Mouse (Mus musculus) embryonic fibroblast, embryonic 13.5 days (primary cell): Measurements from ENCODE around the gene Mamstr. TPM values are rescaled to one million over a fixed set of nuclear protein-coding genes. Genes with fewer than 3 reads are reported as not detected.

Experiments used
- H3K27ac ChIP-seq: 2 replicates; pipeline ENCODE4 v1.5.1; 2012; ENCODE audit warnings: low read length, control low read depth, inconsistent platforms; ENCODE audit not compliant: insufficient read depth
- H3K4me1 ChIP-seq: 2 replicates; pipeline ENCODE4 v1.6.1; 2011; ENCODE audit warnings: low read length; ENCODE audit not compliant: control insufficient read depth, insufficient read depth
- H3K4me3 ChIP-seq: 2 replicates; pipeline ENCODE4 v1.5.1; 2011; ENCODE audit warnings: mild to moderate bottlenecking, control low read depth, low read length; ENCODE audit not compliant: insufficient read depth
- CTCF ChIP-seq: IDR thresholded peaks from 2 replicates; pipeline ENCODE4 v1.5.1; 2011; ENCODE audit warnings: mild to moderate bottlenecking, control low read depth, low read length, moderate library complexity, borderline replicate concordance; ENCODE audit not compliant: insufficient read depth
- POLR2A ChIP-seq: IDR thresholded peaks from 2 replicates; pipeline ENCODE4 v1.6.1; 2011; ENCODE audit warnings: low read depth, mild to moderate bottlenecking, control low read depth, low read length, moderate library complexity
- polyA plus RNA-seq: library from polyadenylated mRNA; stranded (reverse); fragments of >200 nt; gene quantifications from 2 replicates; pipeline ENCODE4 v1.2.4, GENCODE M21; 2011; ENCODE audit warnings: low read depth; ENCODE audit not compliant: missing spikeins, insufficient read length

Gene Mamstr
- polyA plus RNA-seq, 1 experiment = 1.8 TPM

GRCm38 (mm10) chr7:45692364-45692763 is 52.6 kb downstream of the Mamstr start:
- TF ChIP-seq POLR2A (no peak), CTCF (no peak)
- no peak overlapping the region for H3K4me3 ChIP-seq
- H3K4me1 ChIP-seq = no peaks in the 10 kb centered on the region
- H3K27ac ChIP-seq = no peak overlapping the region

- no peak within 1 kb of the TSS for H3K4me3 ChIP-seq
- no peaks in the 10 kb centered on the region for H3K4me1 ChIP-seq
- TF ChIP-seq CTCF (no peak), POLR2A (no peak)
- H3K27ac ChIP-seq = no peak within 1 kb of the TSS
These were observed 54.3 kb downstream of the Mamstr start, which contains the start of gene Sec1 for GRCm38 (mm10) chr7:45693921-45694591. Gene Sec1, minus strand, starts transcription at chr7:45694402.

DNA sequence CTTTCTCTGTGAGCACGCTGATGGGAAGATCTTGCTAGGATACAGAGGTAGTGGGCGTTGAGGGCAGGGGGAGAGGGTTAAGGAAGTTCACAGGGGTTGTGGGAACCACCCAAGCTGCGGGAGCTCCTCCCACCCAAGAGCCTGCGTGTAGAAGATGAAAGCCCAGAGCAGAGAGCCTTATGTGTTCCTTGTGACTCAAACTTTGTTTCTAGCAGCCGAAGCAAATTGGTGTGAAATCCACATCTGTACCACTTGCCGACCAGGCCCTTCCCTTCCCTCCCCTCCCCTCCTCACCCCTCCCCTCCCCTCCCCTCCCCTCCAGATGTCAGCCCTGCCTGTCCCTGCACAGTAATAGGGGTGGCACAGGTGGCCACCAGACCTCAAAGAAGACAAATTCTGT is 55.3 kb downstream of the Mamstr start:
- H3K4me1 ChIP-seq = no peaks in the 10 kb centered on the region
- no peak overlapping the region for H3K4me3 ChIP-seq
- TF ChIP-seq POLR2A (no peak), CTCF (no peak)
- no peak overlapping the region for H3K27ac ChIP-seq

Other genes with a start within 250 kb of the Mamstr start
- gene Snrnp70, start 244.2 kb upstream of the Mamstr start, polyA plus RNA-seq = 407 and 463 TPM in 2 replicates
- gene Kcna7, start 234.3 kb upstream of the Mamstr start, polyA plus RNA-seq = not detected in 2 replicates
- gene Ntf5, start 226.3 kb upstream of the Mamstr start, polyA plus RNA-seq = 0.79 and 1.0 TPM in 2 replicates
- gene Lhb, start 219.2 kb upstream of the Mamstr start, polyA plus RNA-seq = not detected in 2 replicates
- gene Gys1, start 205.1 kb upstream of the Mamstr start, polyA plus RNA-seq = 47.6 and 58.2 TPM in 2 replicates
- 67.9 and 74.6 TPM in 2 replicates for gene Ruvbl2, start 201.9 kb upstream of the Mamstr start, polyA plus RNA-seq
- gene Ftl1, start 180.1 kb upstream of the Mamstr start, polyA plus RNA-seq = 3,506 and 4,699 TPM in 2 replicates
- gene Bax, start 173.1 kb upstream of the Mamstr start, polyA plus RNA-seq = 218 and 278 TPM in 2 replicates
- not detected in 2 replicates for gene Tulp2, start 158.1 kb upstream of the Mamstr start, polyA plus RNA-seq
- gene Gm45808, start 153.2 kb upstream of the Mamstr start, polyA plus RNA-seq = not detected in 2 replicates
- gene Dhdh, start 151.2 kb upstream of the Mamstr start, polyA plus RNA-seq = 0.68 and 1.2 TPM in 2 replicates
- 409 and 447 TPM in 2 replicates for gene Nucb1, start 129.6 kb upstream of the Mamstr start, polyA plus RNA-seq
- gene Ppp1r15a, start 113.7 kb upstream of the Mamstr start, polyA plus RNA-seq = 31.7 and 35.9 TPM in 2 replicates
- gene Plekha4, start 113.6 kb upstream of the Mamstr start, polyA plus RNA-seq = 9.1 and 11.4 TPM in 2 replicates
- gene Hsd17b14, start 85.1 kb upstream of the Mamstr start, polyA plus RNA-seq = not detected in 2 replicates
- 25.7 and 30.6 TPM in 2 replicates for gene Bcat2, start 69.8 kb upstream of the Mamstr start, polyA plus RNA-seq
- gene Fgf21, start 24.5 kb upstream of the Mamstr start, polyA plus RNA-seq = 1.4 and 5.2 TPM in 2 replicates
- gene Fut1, start 22.7 kb upstream of the Mamstr start, polyA plus RNA-seq = not detected in 2 replicates
- not detected in 2 replicates for gene Izumo1, start 18.2 kb upstream of the Mamstr start, polyA plus RNA-seq
- 0.15 and 0.37 TPM in 2 replicates for gene Rasip1, start 12.5 kb upstream of the Mamstr start, polyA plus RNA-seq
- gene Fut2, start 26.4 kb downstream of the Mamstr start, polyA plus RNA-seq = not detected in 2 replicates
- gene Ntn5, start 44.0 kb downstream of the Mamstr start, polyA plus RNA-seq = 0.58 TPM in 1 of 2 replicates, not detected in the other
- 0.21 TPM in 1 of 2 replicates, not detected in the other for gene Sec1, start 54.4 kb downstream of the Mamstr start, polyA plus RNA-seq
- gene Car11, start 59.9 kb downstream of the Mamstr start, polyA plus RNA-seq = 6.6 and 6.8 TPM in 2 replicates
- gene Dbp, start 65.1 kb downstream of the Mamstr start, polyA plus RNA-seq = 15.9 and 17.0 TPM in 2 replicates
- gene Rpl18, start 75.5 kb downstream of the Mamstr start, polyA plus RNA-seq = 1,118 and 1,143 TPM in 2 replicates
- gene Sphk2, start 78.0 kb downstream of the Mamstr start, polyA plus RNA-seq = 19.0 and 19.1 TPM in 2 replicates
- not detected in 2 replicates for gene Fam83e, start 81.2 kb downstream of the Mamstr start, polyA plus RNA-seq
- not detected in 2 replicates for gene Spaca4, start 85.8 kb downstream of the Mamstr start, polyA plus RNA-seq
- gene Lmtk3, start 143.8 kb downstream of the Mamstr start, polyA plus RNA-seq = 5.5 and 8.7 TPM in 2 replicates
- 0.44 TPM in 1 of 2 replicates, not detected in the other for gene Sult2b1, start 144.7 kb downstream of the Mamstr start, polyA plus RNA-seq
- 63.7 and 69.6 TPM in 2 replicates for gene Cyth2, start 174.6 kb downstream of the Mamstr start, polyA plus RNA-seq
- not detected in 2 replicates for gene Kcnj14, start 184.8 kb downstream of the Mamstr start, polyA plus RNA-seq
- gene Grwd1, start 191.0 kb downstream of the Mamstr start, polyA plus RNA-seq = 13.5 and 17.6 TPM in 2 replicates
- 283 and 303 TPM in 2 replicates for gene Kdelr1, start 232.8 kb downstream of the Mamstr start, polyA plus RNA-seq
- gene Grin2d, start 238.4 kb downstream of the Mamstr start, polyA plus RNA-seq = 1.8 and 2.1 TPM in 2 replicates